Mouse (Mus musculus): ENCODE data around the gene Olfr1448. TPM values are rescaled to one million over a fixed set of nuclear protein-coding genes. Genes with fewer than 3 reads are reported as not detected.
"Not testable (repeated sequence)": the region's sequence is repeated elsewhere in the genome, so short reads cannot be mapped to it uniquely, and the experiment has no call there.

Olfr1448 gene
- not detected for total RNA-seq (2021)
- long read RNA-seq, experiment 1: 0 reads
- long read RNA-seq, experiment 2: 0 reads

GRCm38 (mm10) chr19:12924319-12924718 lies at the start of gene Olfr1448:
Gene Olfr1448, minus strand, starts transcription at chr19:12924419.
- no peak for DNase-seq

GRCm38 (mm10) chr19:12970082-12970481 lies 45.9 kb upstream of the Olfr1448 start:
- not testable (repeated sequence) for DNase-seq

GRCm38 (mm10) chr19:12949958-12950357 lies 25.7 kb upstream of the Olfr1448 start, which contains the start of gene Olfr1450:
Gene Olfr1450, plus strand, starts transcription at chr19:12950258.
- no peak for DNase-seq

GRCm38 (mm10) chr19:12930540-12930939 lies 6.3 kb upstream of the Olfr1448 start, which contains the start of gene Olfr1449:
Gene Olfr1449, plus strand, starts transcription at chr19:12930840.
- DNase-seq: no peak

GRCm38 (mm10) chr19:12903643-12904042 lies 20.6 kb downstream of the Olfr1448 start, which contains the start of gene Olfr1447:
Gene Olfr1447, minus strand, starts transcription at chr19:12903743.
- DNase-seq: no peak

- no peak for DNase-seq
Observed at GRCm38 (mm10) chr19:12893424-12893823, 30.8 kb downstream of the Olfr1448 start, which contains the start of gene Olfr1446. Gene Olfr1446, minus strand, starts transcription at chr19:12893524.

GRCm38 (mm10) chr19:12883555-12883954 lies 40.7 kb downstream of the Olfr1448 start, which contains the start of gene Olfr1445:
Gene Olfr1445, plus strand, starts transcription at chr19:12883855.
- no peak for DNase-seq

Other genes with a start within 250 kb of the Olfr1448 start
- not detected for gene Olfr1443, start 246.3 kb downstream of the Olfr1448 start, total RNA-seq (2021)
- not detected for gene Keg1, start 228.6 kb downstream of the Olfr1448 start, total RNA-seq (2021)
- gene Cntf, start 158.8 kb downstream of the Olfr1448 start, total RNA-seq (2021): 1 to 10 TPM in 1 of 2 experiments, under 1 TPM in 1; 0.94 to 1.7 TPM
- 10 to 100 TPM; 75.2 to 77.0 TPM for gene Zfp91, start 128.3 kb downstream of the Olfr1448 start, total RNA-seq (2021)
- 1 to 10 TPM in 1 of 2 experiments, under 1 TPM in 1; 0.87 to 2.2 TPM for gene Lpxn, start 128.2 kb downstream of the Olfr1448 start, total RNA-seq (2021)
- not detected for gene Gm5244, start 77.7 kb downstream of the Olfr1448 start, total RNA-seq (2021)
- gene Olfr1444, start 67.1 kb downstream of the Olfr1448 start, total RNA-seq (2021): not detected
- not detected for gene Olfr1445, start 40.6 kb downstream of the Olfr1448 start, total RNA-seq (2021)
- gene Olfr1446, start 30.9 kb downstream of the Olfr1448 start, total RNA-seq (2021): not detected
- gene Olfr1447, start 20.7 kb downstream of the Olfr1448 start, total RNA-seq (2021): not detected
- gene Olfr1449, start 6.4 kb upstream of the Olfr1448 start, total RNA-seq (2021): not detected
- not detected for gene Olfr1450, start 25.8 kb upstream of the Olfr1448 start, total RNA-seq (2021)
- not detected for gene Olfr1451, start 70.6 kb upstream of the Olfr1448 start, total RNA-seq (2021)
- not detected for gene Olfr1453, start 103.9 kb upstream of the Olfr1448 start, total RNA-seq (2021)
- not detected for gene Olfr1454, start 136.2 kb upstream of the Olfr1448 start, total RNA-seq (2021)
- not detected for gene Olfr1457, start 173.5 kb upstream of the Olfr1448 start, total RNA-seq (2021)
- gene Olfr1458, start 182.4 kb upstream of the Olfr1448 start, total RNA-seq (2021): not detected
- not detected for gene Olfr1459, start 225.1 kb upstream of the Olfr1448 start, total RNA-seq (2021)
- gene Olfr1461, start 238.6 kb upstream of the Olfr1448 start, total RNA-seq (2021): not detected